Mouse (Mus musculus): ENCODE data around the gene Rilp. TPM values are rescaled to one million over a fixed set of nuclear protein-coding genes. Genes with fewer than 3 reads are reported as not detected.

Gene Rilp
- polyA plus RNA-seq, 1 experiment = not detected

DNA sequence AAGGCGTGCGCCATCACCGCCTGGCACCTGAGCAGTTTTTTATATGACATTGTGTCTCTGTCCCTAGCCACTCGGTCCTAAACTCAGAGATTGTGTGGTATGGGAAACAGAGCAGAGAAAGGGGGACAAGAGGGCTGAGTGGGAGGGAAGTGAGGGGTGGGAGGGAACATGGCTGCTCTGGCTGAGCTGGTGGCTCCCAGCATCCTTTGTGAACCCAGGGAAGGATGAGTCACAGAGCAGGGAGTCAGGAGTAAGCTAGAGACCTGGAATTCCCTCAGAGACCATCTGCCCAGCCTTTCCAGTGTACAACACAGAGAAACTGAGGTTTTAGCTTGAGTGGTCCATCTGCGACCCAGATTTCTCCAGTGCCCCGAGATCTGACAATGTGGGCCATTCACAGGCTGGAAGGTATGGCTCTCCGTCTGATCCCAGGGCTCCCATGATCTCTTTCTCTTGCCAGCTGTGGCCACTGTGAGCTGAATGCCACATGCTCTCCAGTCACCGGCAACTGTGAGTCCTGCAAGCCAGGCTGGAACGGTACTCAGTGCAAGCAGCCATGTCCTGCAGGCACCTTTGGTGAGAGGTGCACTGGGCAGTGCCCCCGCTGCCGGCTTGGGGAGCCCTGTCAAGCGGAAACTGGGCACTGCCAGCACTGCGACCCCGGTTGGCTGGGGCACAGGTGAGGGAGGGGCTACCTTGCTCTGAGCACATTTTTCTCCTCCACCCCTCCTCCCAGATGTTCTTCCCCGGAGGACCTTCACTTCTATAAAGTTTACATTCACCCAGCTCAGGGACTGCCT, 10.1 kb downstream of the Rilp start:
- Histone ChIP-seq H3K4me3 (ENCODE audit: low read depth, low read length) (peak overlapping the region; percentile 17; the same call in 1 of the 2 replicates), H3K36me3 (ENCODE audit: control insufficient read depth, insufficient read depth, low read length, poor library complexity, severe bottlenecking) (no peaks in the 10 kb centered on the region), H3K27ac (ENCODE audit: insufficient read depth, low read length) (no peak overlapping the region), H3K27me3 (ENCODE audit: control insufficient read depth, insufficient read depth, low read length, poor library complexity, severe bottlenecking) (no peaks in the 10 kb centered on the region), H3K9ac (ENCODE audit: low read depth, poor library complexity, severe bottlenecking) (no peak overlapping the region), H3K9me3 (replicated peaks; ENCODE audit: control insufficient read depth, insufficient read depth, low read length, poor library complexity, severe bottlenecking) (no peaks in the 10 kb centered on the region), H3K4me1 (ENCODE audit: control insufficient read depth, insufficient read depth, low read length) (peaks cover 2% of the 10 kb centered on the region)
- TF ChIP-seq CTCF (IDR thresholded peaks at IDR 0.05; ENCODE audit: low read depth, low read length) = no peak
- no peak for TF ChIP-seq EP300 (IDR thresholded peaks at IDR 0.05; ENCODE audit: insufficient read depth, low read depth, low read length)
- no peak for TF ChIP-seq POLR2A (IDR thresholded peaks at IDR 0.05; ENCODE audit: insufficient read depth, low read length)

DNA sequence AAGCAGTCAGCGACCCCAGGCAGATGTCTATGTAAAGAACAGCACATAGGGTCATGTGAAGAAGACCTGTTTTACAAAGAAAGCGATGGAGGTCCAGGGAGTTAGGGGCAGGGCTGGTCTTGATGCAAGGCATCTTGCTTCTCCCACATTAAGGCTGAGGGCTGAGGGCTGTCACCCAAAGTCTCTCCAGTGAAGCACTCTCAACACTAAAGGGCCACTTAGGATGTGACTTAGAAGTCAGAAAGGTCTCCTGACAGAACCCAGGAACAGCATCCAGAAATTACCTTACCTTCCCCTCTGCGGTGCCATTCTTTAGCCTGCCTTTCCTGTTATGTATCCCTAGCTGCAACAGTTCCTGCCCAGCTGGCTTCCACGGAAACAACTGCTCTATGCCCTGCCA, 11.7 kb downstream of the Rilp start:
- no peaks in the 10 kb centered on the region for H3K36me3 ChIP-seq (ENCODE audit: control insufficient read depth, insufficient read depth, low read length, poor library complexity, severe bottlenecking)
- H3K4me1 ChIP-seq (ENCODE audit: control insufficient read depth, insufficient read depth, low read length) = peaks cover 2% of the 10 kb centered on the region
- no peak for TF ChIP-seq POLR2A (IDR thresholded peaks at IDR 0.05; ENCODE audit: insufficient read depth, low read length)
- no peak for TF ChIP-seq CTCF (IDR thresholded peaks at IDR 0.05; ENCODE audit: low read depth, low read length)
- TF ChIP-seq EP300 (IDR thresholded peaks at IDR 0.05; ENCODE audit: insufficient read depth, low read depth, low read length) = no peak
- H3K27me3 ChIP-seq (ENCODE audit: control insufficient read depth, insufficient read depth, low read length, poor library complexity, severe bottlenecking) = no peaks in the 10 kb centered on the region
- no peak overlapping the region for H3K9ac ChIP-seq (ENCODE audit: low read depth, poor library complexity, severe bottlenecking)
- no peak overlapping the region for H3K4me3 ChIP-seq (ENCODE audit: low read depth, low read length)
- H3K9me3 ChIP-seq (replicated peaks; ENCODE audit: control insufficient read depth, insufficient read depth, low read length, poor library complexity, severe bottlenecking) = no peaks in the 10 kb centered on the region
- H3K27ac ChIP-seq (ENCODE audit: insufficient read depth, low read length) = no peak overlapping the region

DNA sequence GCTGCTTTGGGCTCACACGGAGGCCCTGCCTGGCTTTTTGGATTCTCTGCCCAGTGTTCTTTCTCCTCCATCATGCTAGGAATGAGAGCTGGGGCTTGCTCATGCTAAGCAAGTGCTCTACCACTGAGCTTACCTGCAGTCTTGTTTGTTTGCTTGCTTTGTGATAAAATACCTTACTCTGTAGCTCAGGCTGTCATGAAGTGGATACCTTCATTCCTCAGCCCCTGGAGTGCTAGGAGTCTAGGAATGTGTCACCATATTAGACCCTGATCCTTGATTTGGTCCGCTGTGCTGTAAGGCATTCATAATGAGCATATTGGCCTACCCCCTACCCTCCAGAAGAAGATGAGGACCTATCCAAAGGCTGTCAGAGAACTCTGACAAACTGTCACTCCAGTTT, 12.9 kb downstream of the Rilp start:
- Histone ChIP-seq H3K36me3 (ENCODE audit: control insufficient read depth, insufficient read depth, low read length, poor library complexity, severe bottlenecking) (no peaks in the 10 kb centered on the region), H3K4me3 (ENCODE audit: low read depth, low read length) (no peak overlapping the region), H3K9me3 (replicated peaks; ENCODE audit: control insufficient read depth, insufficient read depth, low read length, poor library complexity, severe bottlenecking) (no peaks in the 10 kb centered on the region), H3K27ac (ENCODE audit: insufficient read depth, low read length) (no peak overlapping the region), H3K4me1 (ENCODE audit: control insufficient read depth, insufficient read depth, low read length) (peaks cover 2% of the 10 kb centered on the region), H3K27me3 (ENCODE audit: control insufficient read depth, insufficient read depth, low read length, poor library complexity, severe bottlenecking) (no peaks in the 10 kb centered on the region), H3K9ac (ENCODE audit: low read depth, poor library complexity, severe bottlenecking) (no peak overlapping the region)
- TF ChIP-seq CTCF (IDR thresholded peaks at IDR 0.05; ENCODE audit: low read depth, low read length) (no peak), EP300 (IDR thresholded peaks at IDR 0.05; ENCODE audit: insufficient read depth, low read depth, low read length) (no peak), POLR2A (IDR thresholded peaks at IDR 0.05; ENCODE audit: insufficient read depth, low read length) (no peak)

DNA sequence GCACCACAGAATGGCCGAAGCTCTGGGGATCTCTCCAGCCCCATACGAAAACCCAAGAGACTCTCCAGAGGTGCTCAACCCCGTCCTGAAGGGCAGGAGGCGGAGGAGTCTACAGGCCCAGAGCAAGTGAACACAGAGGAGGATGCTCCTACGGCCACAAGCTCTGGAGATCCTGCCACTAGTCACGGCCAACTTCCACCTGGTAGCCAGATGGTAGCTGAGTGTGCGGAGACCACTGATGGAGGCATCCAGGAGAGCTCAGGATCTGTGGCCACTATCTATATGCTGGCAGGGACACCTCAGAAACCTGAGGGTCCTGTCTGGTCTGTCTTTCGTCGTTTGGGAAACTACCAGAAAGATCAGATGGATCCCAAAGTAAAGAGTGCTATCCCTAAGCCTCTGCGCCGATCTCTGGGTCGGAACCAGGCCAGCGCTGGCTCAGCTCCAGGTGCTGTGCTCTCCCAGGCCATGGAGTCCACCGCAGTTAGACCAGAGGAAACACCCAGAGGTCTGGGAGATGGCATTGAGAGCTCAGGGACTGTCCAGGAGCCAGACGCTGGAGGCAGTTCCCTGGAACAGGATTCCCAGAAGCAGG, 15.7 kb downstream of the Rilp start:
- Histone ChIP-seq H3K27ac (ENCODE audit: insufficient read depth, low read length) (no peak overlapping the region), H3K9ac (ENCODE audit: low read depth, poor library complexity, severe bottlenecking) (no peak overlapping the region), H3K27me3 (ENCODE audit: control insufficient read depth, insufficient read depth, low read length, poor library complexity, severe bottlenecking) (no peaks in the 10 kb centered on the region), H3K36me3 (ENCODE audit: control insufficient read depth, insufficient read depth, low read length, poor library complexity, severe bottlenecking) (no peaks in the 10 kb centered on the region), H3K4me3 (ENCODE audit: low read depth, low read length) (0 out of 2 replicates have a peak overlapping the region, but pooled peaks have one; percentile 12), H3K9me3 (replicated peaks; ENCODE audit: control insufficient read depth, insufficient read depth, low read length, poor library complexity, severe bottlenecking) (no peaks in the 10 kb centered on the region), H3K4me1 (ENCODE audit: control insufficient read depth, insufficient read depth, low read length) (no peaks in the 10 kb centered on the region)
- TF ChIP-seq EP300 (IDR thresholded peaks at IDR 0.05; ENCODE audit: insufficient read depth, low read depth, low read length) = no peak
- no peak for TF ChIP-seq CTCF (IDR thresholded peaks at IDR 0.05; ENCODE audit: low read depth, low read length)
- no peak for TF ChIP-seq POLR2A (IDR thresholded peaks at IDR 0.05; ENCODE audit: insufficient read depth, low read length)

DNA sequence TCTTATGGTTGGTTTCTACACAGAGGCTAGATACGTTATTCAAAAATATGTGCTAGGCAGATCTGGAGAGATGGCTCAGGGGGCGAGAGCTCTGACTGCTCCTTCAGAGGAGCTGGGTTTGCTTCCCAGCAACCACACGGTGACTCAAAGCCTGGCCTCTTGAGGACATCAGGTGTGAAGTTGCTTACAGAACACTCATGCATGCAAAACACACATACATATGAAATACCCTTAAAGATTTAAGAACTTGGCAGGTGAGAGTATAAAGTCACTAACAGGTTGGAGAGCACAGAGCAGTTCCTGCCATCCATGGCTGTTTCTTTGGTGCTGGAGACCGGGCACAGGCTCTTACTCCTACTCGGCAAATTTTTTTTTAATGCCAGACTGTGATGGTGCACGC, 17.0 kb downstream of the Rilp start:
- Histone ChIP-seq H3K4me3 (ENCODE audit: low read depth, low read length) (no peak overlapping the region), H3K9ac (ENCODE audit: low read depth, poor library complexity, severe bottlenecking) (no peak overlapping the region), H3K27me3 (ENCODE audit: control insufficient read depth, insufficient read depth, low read length, poor library complexity, severe bottlenecking) (no peaks in the 10 kb centered on the region), H3K9me3 (replicated peaks; ENCODE audit: control insufficient read depth, insufficient read depth, low read length, poor library complexity, severe bottlenecking) (no peaks in the 10 kb centered on the region), H3K4me1 (ENCODE audit: control insufficient read depth, insufficient read depth, low read length) (no peaks in the 10 kb centered on the region), H3K36me3 (ENCODE audit: control insufficient read depth, insufficient read depth, low read length, poor library complexity, severe bottlenecking) (no peaks in the 10 kb centered on the region), H3K27ac (ENCODE audit: insufficient read depth, low read length) (no peak overlapping the region)
- TF ChIP-seq CTCF (IDR thresholded peaks at IDR 0.05; ENCODE audit: low read depth, low read length) = no peak
- no peak for TF ChIP-seq EP300 (IDR thresholded peaks at IDR 0.05; ENCODE audit: insufficient read depth, low read depth, low read length)
- TF ChIP-seq POLR2A (IDR thresholded peaks at IDR 0.05; ENCODE audit: insufficient read depth, low read length) = no peak

DNA sequence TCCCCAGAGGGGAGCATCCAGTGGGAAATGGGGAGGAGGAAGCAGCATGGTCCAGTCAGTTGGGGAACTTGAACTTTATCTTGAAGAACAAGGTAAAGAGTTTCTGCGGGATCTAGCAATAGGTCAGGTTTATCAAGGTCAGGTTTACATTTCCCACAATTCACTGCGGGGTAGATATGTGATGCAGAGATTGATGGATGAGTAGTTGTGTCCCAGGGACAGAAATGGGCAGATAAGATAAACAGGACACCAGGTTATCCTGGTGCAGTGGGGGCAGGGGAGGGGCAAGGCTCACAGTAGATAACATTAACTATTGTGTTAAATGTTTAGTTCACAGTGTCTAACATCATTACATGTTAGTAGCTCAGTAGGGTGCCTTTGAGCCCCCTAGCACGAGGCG, 19.9 kb downstream of the Rilp start:
- Histone ChIP-seq H3K27me3 (ENCODE audit: control insufficient read depth, insufficient read depth, low read length, poor library complexity, severe bottlenecking) (no peaks in the 10 kb centered on the region), H3K4me3 (ENCODE audit: low read depth, low read length) (no peak overlapping the region), H3K4me1 (ENCODE audit: control insufficient read depth, insufficient read depth, low read length) (peaks cover 2% of the 10 kb centered on the region), H3K9me3 (replicated peaks; ENCODE audit: control insufficient read depth, insufficient read depth, low read length, poor library complexity, severe bottlenecking) (no peaks in the 10 kb centered on the region), H3K27ac (ENCODE audit: insufficient read depth, low read length) (no peak overlapping the region), H3K36me3 (ENCODE audit: control insufficient read depth, insufficient read depth, low read length, poor library complexity, severe bottlenecking) (no peaks in the 10 kb centered on the region), H3K9ac (ENCODE audit: low read depth, poor library complexity, severe bottlenecking) (no peak overlapping the region)
- no peak for TF ChIP-seq CTCF (IDR thresholded peaks at IDR 0.05; ENCODE audit: low read depth, low read length)
- no peak for TF ChIP-seq POLR2A (IDR thresholded peaks at IDR 0.05; ENCODE audit: insufficient read depth, low read length)
- TF ChIP-seq EP300 (IDR thresholded peaks at IDR 0.05; ENCODE audit: insufficient read depth, low read depth, low read length) = no peak
